Comparison of ENCODE assay signal across 8 mouse cellular contexts in genomic region chr13:37856537-37856936, GRCm38 (mm10).
DNase-seq lines count a peak whose midpoint lies in the region; ATAC-seq and TF ChIP-seq lines count a peak whose summit lies in the region.
"Had no signal": no experiment of that assay in that cellular context is flagged by ENCODE, and none has a peak within 500 bp of the region (broad histone marks: within the 10 kb centered on the region; RNA-seq: fewer than 3 reads in every experiment).

No protein-coding gene starts in this region.

- H3K4me2 ChIP-seq in hindbrain, embryonic 14.5 days (replicated peaks): peak overlapping the region; percentile 71
- no peak overlapping the region; the same call in 1 of the 2 replicates for H3K4me2 ChIP-seq in hindbrain, embryonic 16.5 days (ENCODE audit: low read length)
- H3K4me2 ChIP-seq in stomach, embryonic 14.5 days (replicated peaks; ENCODE audit: low read depth, low read length): peak overlapping the region; percentile 99; the same call in 1 of the 2 replicates
- H3K4me2 ChIP-seq in stomach, postnatal 0 days (replicated peaks; ENCODE audit: low read depth): no peak overlapping the region
- H3K4me2 ChIP-seq in liver, embryonic 11.5 days: peak overlapping the region; percentile 100

- no peaks in the 10 kb centered on the region for H3K36me3 ChIP-seq in hindbrain, embryonic 14.5 days (replicated peaks; ENCODE audit: control insufficient read depth, insufficient read depth)
- no peaks in the 10 kb centered on the region for H3K36me3 ChIP-seq in hindbrain, embryonic 16.5 days (ENCODE audit: control insufficient read depth, insufficient read depth, low read length)
- no peaks in the 10 kb centered on the region for H3K36me3 ChIP-seq in stomach, embryonic 14.5 days (ENCODE audit: control insufficient read depth, insufficient read depth, low read length)
- no peaks in the 10 kb centered on the region for H3K36me3 ChIP-seq in stomach, postnatal 0 days (ENCODE audit: control insufficient read depth, insufficient read depth, low read length)
- H3K36me3 ChIP-seq in liver, embryonic 11.5 days (ENCODE audit: control insufficient read depth, insufficient read depth, low read length): no peaks in the 10 kb centered on the region
- H3K36me3 ChIP-seq: embryonic facial prominence, embryonic 13.5 days had no signal

- no peak for TF ChIP-seq CTCF in stomach, postnatal 0 days (IDR thresholded peaks at IDR 0.05; ENCODE audit: low read depth)

- no peak overlapping the region for H3K9ac ChIP-seq in hindbrain, embryonic 14.5 days
- H3K9ac ChIP-seq in hindbrain, embryonic 16.5 days (ENCODE audit: low read depth, low read length): no peak overlapping the region
- no peak overlapping the region for H3K9ac ChIP-seq in stomach, embryonic 14.5 days (replicated peaks; ENCODE audit: low read depth, low read length)
- H3K9ac ChIP-seq in stomach, postnatal 0 days (ENCODE audit: low read length): no peak overlapping the region
- H3K9ac ChIP-seq in liver, embryonic 11.5 days (ENCODE audit: low read depth, low read length): peak overlapping the region; percentile 90

- no peak for ATAC-seq in hindbrain, embryonic 14.5 days (ENCODE audit: low FRiP score)
- no peak for ATAC-seq in hindbrain, embryonic 16.5 days
- no peak for ATAC-seq in stomach, embryonic 14.5 days (ENCODE audit: insufficient number of reproducible peaks, insufficient read depth, low FRiP score, low read depth)
- ATAC-seq in stomach, postnatal 0 days (ENCODE audit: low FRiP score, low TSS enrichment): no peak
- 0 out of 2 replicates have a peak, but pooled peaks have one; percentile 11 for ATAC-seq in liver, embryonic 11.5 days (replicated peaks; ENCODE audit: low FRiP score)
- ATAC-seq in monocyte, adult 5-6 weeks (replicated peaks; ENCODE audit: insufficient number of reproducible peaks, low FRiP score, low TSS enrichment, poor library complexity, severe bottlenecking): no peak

- peaks cover 16% of the 10 kb centered on the region for H3K4me1 ChIP-seq in hindbrain, embryonic 14.5 days (replicated peaks; ENCODE audit: control insufficient read depth, insufficient read depth, low read length)
- H3K4me1 ChIP-seq in hindbrain, embryonic 16.5 days (ENCODE audit: control insufficient read depth, insufficient read depth, low read depth, low read length): peaks cover 8% of the 10 kb centered on the region
- H3K4me1 ChIP-seq in stomach, embryonic 14.5 days (ENCODE audit: control insufficient read depth, insufficient read depth, low read length): peaks cover 43% of the 10 kb centered on the region
- peaks cover 15% of the 10 kb centered on the region for H3K4me1 ChIP-seq in stomach, postnatal 0 days (replicated peaks; ENCODE audit: control insufficient read depth, insufficient read depth)
- H3K4me1 ChIP-seq in liver, embryonic 11.5 days (replicated peaks; ENCODE audit: control insufficient read depth, insufficient read depth, low read length): peaks cover 69% of the 10 kb centered on the region

- no peak for DNase-seq in hindbrain, embryonic 14.5 days (ENCODE audit: low spot score)
- no peak for DNase-seq in stomach, postnatal 0 days (ENCODE audit: low spot score)
- DNase-seq in liver, embryonic 11.5 days (ENCODE audit: low spot score): no peak
- DNase-seq in cerebellum, postnatal 10 days: no peak

- no peak overlapping the region; the same call in 1 of the 2 replicates for H3K4me3 ChIP-seq in hindbrain, embryonic 14.5 days (replicated peaks; ENCODE audit: low read length)
- H3K4me3 ChIP-seq in hindbrain, embryonic 16.5 days (ENCODE audit: low read length): no peak overlapping the region
- H3K4me3 ChIP-seq in stomach, embryonic 14.5 days (ENCODE audit: low read depth, low read length): peak overlapping the region; percentile 46; the same call in 1 of the 2 replicates
- no peak overlapping the region for H3K4me3 ChIP-seq in stomach, postnatal 0 days (ENCODE audit: low read depth, low read length)
- H3K4me3 ChIP-seq in liver, embryonic 11.5 days (ENCODE audit: low read depth, low read length): peak overlapping the region; percentile 71

- TF ChIP-seq EP300 in stomach, postnatal 0 days (optimal IDR thresholded peaks at IDR 0.05): no peak

- no peaks in the 10 kb centered on the region for H3K9me3 ChIP-seq in hindbrain, embryonic 14.5 days (ENCODE audit: control insufficient read depth, low read length)
- no peaks in the 10 kb centered on the region for H3K9me3 ChIP-seq in hindbrain, embryonic 16.5 days (ENCODE audit: control insufficient read depth, low read length)
- H3K9me3 ChIP-seq in stomach, embryonic 14.5 days (ENCODE audit: control insufficient read depth, low read depth, low read length): no peaks in the 10 kb centered on the region
- H3K9me3 ChIP-seq in stomach, postnatal 0 days (ENCODE audit: control insufficient read depth, low read length): no peaks in the 10 kb centered on the region
- no peaks in the 10 kb centered on the region for H3K9me3 ChIP-seq in liver, embryonic 11.5 days (ENCODE audit: control insufficient read depth, low read length)
- H3K9me3 ChIP-seq: embryonic facial prominence, embryonic 13.5 days had no signal

- no peaks in the 10 kb centered on the region for H3K27me3 ChIP-seq in hindbrain, embryonic 14.5 days (ENCODE audit: control insufficient read depth, insufficient read depth, low read length)
- H3K27me3 ChIP-seq in hindbrain, embryonic 16.5 days (replicated peaks; ENCODE audit: control insufficient read depth, insufficient read depth, low read length): no peaks in the 10 kb centered on the region
- H3K27me3 ChIP-seq in stomach, embryonic 14.5 days (ENCODE audit: control insufficient read depth, insufficient read depth, low read length): no peaks in the 10 kb centered on the region
- no peaks in the 10 kb centered on the region for H3K27me3 ChIP-seq in stomach, postnatal 0 days (ENCODE audit: control insufficient read depth, insufficient read depth, low read length)
- H3K27me3 ChIP-seq in liver, embryonic 11.5 days (replicated peaks; ENCODE audit: control insufficient read depth, insufficient read depth, low read length): no peaks in the 10 kb centered on the region
- H3K27me3 ChIP-seq: embryonic facial prominence, embryonic 13.5 days had no signal

- 58% methylated on average over 2 of the region's 2 CpGs for WGBS in hindbrain, embryonic 14.5 days
- WGBS in hindbrain, embryonic 16.5 days: 52% methylated on average over 2 of the region's 2 CpGs
- WGBS in stomach, embryonic 14.5 days: 40% methylated on average over 2 of the region's 2 CpGs
- 46% methylated on average over 2 of the region's 2 CpGs for WGBS in stomach, postnatal 0 days
- 28% methylated on average over 2 of the region's 2 CpGs for WGBS in liver, embryonic 11.5 days

- no peak overlapping the region for H3K27ac ChIP-seq in hindbrain, embryonic 14.5 days
- H3K27ac ChIP-seq in hindbrain, embryonic 16.5 days (ENCODE audit: low read depth, low read length): no peak overlapping the region
- H3K27ac ChIP-seq in stomach, embryonic 14.5 days (ENCODE audit: low read length): peak overlapping the region; percentile 61; the same call in 1 of the 2 replicates
- no peak overlapping the region for H3K27ac ChIP-seq in stomach, postnatal 0 days (replicated peaks)
- H3K27ac ChIP-seq in liver, embryonic 11.5 days (ENCODE audit: low read depth, low read length): peak overlapping the region; percentile 98
- H3K27ac ChIP-seq: embryonic facial prominence, embryonic 13.5 days had no signal

Comparison
In these comparisons a context has a peak if more than half of its experiments do, and no peak if none do; other contexts are left out.
1. H3K27ac ChIP-seq: peak in stomach, embryonic 14.5 days (single experiment) and liver, embryonic 11.5 days (single experiment); none in hindbrain, embryonic 14.5 days (single experiment), hindbrain, embryonic 16.5 days (single experiment) and stomach, postnatal 0 days (single experiment).
2. H3K4me2 ChIP-seq: peak in hindbrain, embryonic 14.5 days (single experiment), stomach, embryonic 14.5 days (single experiment) and liver, embryonic 11.5 days (single experiment); none in hindbrain, embryonic 16.5 days (single experiment) and stomach, postnatal 0 days (single experiment).
3. H3K4me3 ChIP-seq: peak in stomach, embryonic 14.5 days (single experiment) and liver, embryonic 11.5 days (single experiment); none in hindbrain, embryonic 14.5 days (single experiment), hindbrain, embryonic 16.5 days (single experiment) and stomach, postnatal 0 days (single experiment).